Mouse (Mus musculus): ENCODE data around the gene Wnt11. TPM values are rescaled to one million over a fixed set of nuclear protein-coding genes. Genes with fewer than 3 reads are reported as not detected.

Wnt11 gene
- polyA plus RNA-seq, 1 experiment from 2014 or later, result 2.9 TPM

- Histone ChIP-seq H3K4me1 (peaks cover 52% of the 10 kb centered on the region), H3K9me3 (no peaks in the 10 kb centered on the region), H3K36me3 (no peaks in the 10 kb centered on the region), H3K9ac (replicated peaks) (peak overlapping the region; percentile 37; the same call in 1 of the 2 replicates), H3K4me3 (peak overlapping the region; percentile 53), H3K27me3 (peaks cover 99% of the 10 kb centered on the region), H3K27ac (replicated peaks) (no peak overlapping the region), H3K4me2 (replicated peaks) (peak overlapping the region; percentile 98)
- WGBS, result 1% methylated on average over 46 of the region's 46 CpGs
- ATAC-seq (ENCODE audit: low FRiP score, low read depth), result no peak
These were observed 868 bp downstream of the Wnt11 start for GRCm38 (mm10) chr7:98835519-98836441.

DNA sequence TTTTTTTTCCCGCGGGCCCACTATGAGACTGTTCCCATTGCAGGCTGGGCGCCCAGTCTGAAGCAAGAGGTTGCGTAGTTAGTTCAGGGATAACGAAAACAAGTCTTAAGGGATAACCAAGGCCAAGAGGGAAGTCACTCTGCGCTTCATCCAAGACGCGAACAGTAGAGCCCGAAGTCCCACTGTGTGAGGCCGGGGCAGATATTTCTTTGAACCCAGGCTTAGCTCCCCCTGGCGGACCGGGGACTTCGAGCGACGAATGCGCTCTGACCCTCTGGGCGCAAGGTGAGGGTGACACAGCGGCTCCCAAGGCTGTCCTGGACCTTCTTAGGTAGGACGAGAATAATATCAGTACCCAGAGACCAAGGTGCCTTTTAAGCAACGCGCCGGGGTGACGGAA is 1.7 kb downstream of the Wnt11 start:
- WGBS, result 2% methylated on average over 23 of the region's 23 CpGs
- peaks cover 52% of the 10 kb centered on the region for H3K4me1 ChIP-seq
- H3K4me2 ChIP-seq (replicated peaks), result peak overlapping the region; percentile 98
- H3K36me3 ChIP-seq, result no peaks in the 10 kb centered on the region
- no peak for ATAC-seq (ENCODE audit: low FRiP score, low read depth)
- no peaks in the 10 kb centered on the region for H3K9me3 ChIP-seq
- peaks cover 99% of the 10 kb centered on the region for H3K27me3 ChIP-seq
- no peak overlapping the region for H3K27ac ChIP-seq (replicated peaks)
- no peak overlapping the region for H3K9ac ChIP-seq (replicated peaks)
- no peak overlapping the region; the same call in 1 of the 2 replicates for H3K4me3 ChIP-seq

DNA sequence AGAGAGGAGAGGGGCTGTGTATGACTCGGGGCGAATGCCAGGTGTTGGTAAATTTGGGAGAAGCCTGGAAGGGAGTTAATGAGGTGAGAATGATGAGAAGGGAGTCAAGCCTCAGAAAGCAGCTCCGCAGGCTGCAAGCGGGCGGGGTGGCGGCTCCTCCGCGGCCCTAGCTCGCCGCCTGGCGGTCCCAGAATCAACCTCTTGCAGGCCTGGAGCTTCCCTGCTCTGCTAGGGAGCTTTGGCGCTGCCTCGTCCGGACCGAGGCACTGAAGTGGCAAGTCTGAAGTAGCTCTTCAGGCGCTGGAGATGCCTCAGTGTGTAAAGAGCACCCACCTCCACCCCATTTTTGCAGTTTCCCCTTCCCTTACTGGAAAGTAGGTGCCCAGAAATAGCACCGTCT is 3.0 kb downstream of the Wnt11 start:
- no peak overlapping the region for H3K9ac ChIP-seq (replicated peaks)
- no peaks in the 10 kb centered on the region for H3K36me3 ChIP-seq
- H3K4me2 ChIP-seq (replicated peaks), result peak overlapping the region; percentile 89
- H3K4me3 ChIP-seq, result peak overlapping the region; percentile 52
- H3K27me3 ChIP-seq, result peaks cover 99% of the 10 kb centered on the region
- no peak overlapping the region for H3K27ac ChIP-seq (replicated peaks)
- under 1% methylated on average over 17 of the region's 17 CpGs for WGBS
- ATAC-seq (ENCODE audit: low FRiP score, low read depth), result peak; percentile 63; the same call in 1 of the 2 replicates
- peaks cover 52% of the 10 kb centered on the region for H3K4me1 ChIP-seq
- H3K9me3 ChIP-seq, result no peaks in the 10 kb centered on the region

DNA sequence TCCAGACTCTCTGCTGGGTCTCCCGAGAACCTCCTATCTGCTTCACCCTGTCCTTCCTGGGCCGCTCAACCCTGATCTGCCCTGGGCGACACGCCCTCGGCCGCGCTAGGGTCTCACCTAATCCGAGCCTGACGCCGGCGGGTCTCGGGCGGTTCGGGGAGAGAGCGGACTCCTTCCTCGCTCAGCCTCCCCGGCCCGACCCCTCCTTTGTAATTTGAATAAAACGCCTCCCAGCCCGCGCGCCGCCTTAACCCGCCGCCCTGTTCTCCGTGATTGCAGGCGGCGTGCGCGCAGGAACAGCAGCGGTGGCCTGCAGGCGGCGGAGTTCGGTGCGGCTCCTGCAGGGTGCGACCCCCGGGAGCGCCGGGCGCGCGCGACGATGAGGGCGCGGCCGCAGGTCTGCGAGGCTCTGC is 3.8 kb downstream of the Wnt11 start:
- peak; percentile 51 for ATAC-seq (ENCODE audit: low FRiP score, low read depth)
- peak overlapping the region; percentile 52 for H3K4me3 ChIP-seq
- no peak overlapping the region for H3K27ac ChIP-seq (replicated peaks)
- no peaks in the 10 kb centered on the region for H3K9me3 ChIP-seq
- H3K4me1 ChIP-seq, result peaks cover 59% of the 10 kb centered on the region
- peaks cover 97% of the 10 kb centered on the region for H3K27me3 ChIP-seq
- H3K36me3 ChIP-seq, result no peaks in the 10 kb centered on the region
- peak overlapping the region; percentile 56 for H3K9ac ChIP-seq (replicated peaks)
- H3K4me2 ChIP-seq (replicated peaks), result peak overlapping the region; percentile 89
- under 1% methylated on average over 48 of the region's 48 CpGs for WGBS

- peaks cover 61% of the 10 kb centered on the region for H3K4me1 ChIP-seq
- H3K4me3 ChIP-seq, result peak overlapping the region; percentile 52
- no peak overlapping the region for H3K27ac ChIP-seq (replicated peaks)
- H3K9ac ChIP-seq (replicated peaks), result peak overlapping the region; percentile 56; the same call in 1 of the 2 replicates
- WGBS, result under 1% methylated on average over 12 of the region's 12 CpGs
- H3K9me3 ChIP-seq, result no peaks in the 10 kb centered on the region
- H3K4me2 ChIP-seq (replicated peaks), result peak overlapping the region; percentile 89
- no peak for ATAC-seq (ENCODE audit: low FRiP score, low read depth)
- peaks cover 92% of the 10 kb centered on the region for H3K27me3 ChIP-seq
- H3K36me3 ChIP-seq, result no peaks in the 10 kb centered on the region
These were observed 4.4 kb downstream of the Wnt11 start for GRCm38 (mm10) chr7:98839312-98839711.

DNA sequence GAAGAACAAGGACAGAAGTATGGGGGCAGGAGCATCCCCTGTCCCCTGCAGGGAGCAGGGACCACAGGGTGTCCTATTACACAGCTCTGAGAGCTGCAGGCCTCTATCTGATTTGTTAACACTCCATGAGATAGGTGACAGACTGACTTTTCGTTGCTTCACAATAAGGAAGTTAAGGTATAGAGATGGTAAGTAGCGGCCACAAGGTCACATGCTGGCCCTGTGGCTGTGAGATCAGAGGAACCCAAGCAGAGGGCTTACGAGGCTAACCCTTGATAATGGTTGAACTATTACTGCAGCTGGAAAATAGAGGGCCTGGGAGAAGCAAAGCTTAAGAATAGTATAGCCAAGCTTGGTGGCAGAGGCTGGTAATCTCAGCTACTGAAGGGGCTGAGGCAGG is 5.9 kb downstream of the Wnt11 start:
- no peak for ATAC-seq (ENCODE audit: low FRiP score, low read depth)
- no peaks in the 10 kb centered on the region for H3K36me3 ChIP-seq
- H3K4me2 ChIP-seq (replicated peaks), result no peak overlapping the region
- no peak overlapping the region for H3K27ac ChIP-seq (replicated peaks)
- H3K9ac ChIP-seq (replicated peaks), result no peak overlapping the region
- H3K27me3 ChIP-seq, result peaks cover 78% of the 10 kb centered on the region
- H3K4me1 ChIP-seq, result peaks cover 47% of the 10 kb centered on the region
- 30% methylated on average over 3 of the region's 3 CpGs for WGBS
- no peaks in the 10 kb centered on the region for H3K9me3 ChIP-seq
- no peak overlapping the region for H3K4me3 ChIP-seq

DNA sequence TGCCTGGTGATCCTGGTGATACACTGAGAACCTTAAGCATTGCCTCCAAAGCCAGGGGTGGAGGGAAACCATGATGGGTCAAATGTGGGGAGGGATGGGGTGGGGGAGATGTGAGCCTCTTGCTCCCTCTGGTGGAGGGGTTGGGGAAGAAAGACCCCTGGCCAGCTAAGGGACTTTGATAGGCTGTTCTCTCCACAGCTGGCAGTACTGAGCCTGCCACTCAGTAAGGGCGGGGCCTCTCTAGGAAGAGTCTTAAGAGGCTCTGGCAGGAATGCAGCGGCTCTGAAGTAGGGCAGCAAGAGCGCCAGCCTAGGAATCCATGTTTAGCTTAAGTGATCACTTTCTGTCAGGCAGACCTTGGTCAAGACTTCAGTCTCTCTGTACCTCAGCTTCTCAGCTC is 6.9 kb downstream of the Wnt11 start:
- peaks cover 37% of the 10 kb centered on the region for H3K4me1 ChIP-seq
- no peaks in the 10 kb centered on the region for H3K9me3 ChIP-seq
- H3K4me3 ChIP-seq, result no peak overlapping the region
- no peak overlapping the region for H3K27ac ChIP-seq (replicated peaks)
- no peaks in the 10 kb centered on the region for H3K36me3 ChIP-seq
- peaks cover 73% of the 10 kb centered on the region for H3K27me3 ChIP-seq
- H3K4me2 ChIP-seq (replicated peaks), result no peak overlapping the region
- WGBS, result 39% methylated on average over 3 of the region's 3 CpGs
- no peak overlapping the region for H3K9ac ChIP-seq (replicated peaks)
- ATAC-seq (ENCODE audit: low FRiP score, low read depth), result no peak

DNA sequence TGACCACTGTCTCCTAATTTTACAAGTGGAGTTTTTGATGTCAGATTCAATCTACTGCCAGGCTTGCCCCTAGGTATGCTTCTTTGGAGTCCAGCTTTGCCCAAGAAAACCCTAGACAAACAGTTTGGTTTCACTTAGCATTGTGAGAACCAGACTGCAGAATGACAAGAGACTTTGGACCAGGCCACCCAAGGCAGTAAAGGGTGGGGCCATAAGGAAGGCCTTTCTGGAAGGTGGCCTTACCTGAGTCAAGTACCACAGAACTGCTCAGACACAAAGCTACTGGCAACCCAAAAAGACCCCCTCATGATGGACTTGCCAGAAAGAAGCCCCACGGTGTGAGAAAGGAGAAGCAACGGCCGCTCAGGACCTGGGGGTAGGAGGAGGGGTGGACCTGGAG is 8.1 kb downstream of the Wnt11 start:
- Histone ChIP-seq H3K9me3 (no peaks in the 10 kb centered on the region), H3K4me3 (no peak overlapping the region), H3K4me1 (peaks cover 27% of the 10 kb centered on the region), H3K9ac (replicated peaks) (no peak overlapping the region), H3K36me3 (no peaks in the 10 kb centered on the region), H3K4me2 (replicated peaks) (no peak overlapping the region), H3K27me3 (peaks cover 66% of the 10 kb centered on the region), H3K27ac (replicated peaks) (no peak overlapping the region)
- no peak for ATAC-seq (ENCODE audit: low FRiP score, low read depth)
- 90% methylated on average over 3 of the region's 3 CpGs for WGBS

- Histone ChIP-seq H3K27ac (replicated peaks) (no peak overlapping the region), H3K4me3 (no peak overlapping the region), H3K9me3 (no peaks in the 10 kb centered on the region), H3K36me3 (no peaks in the 10 kb centered on the region), H3K27me3 (peaks cover 64% of the 10 kb centered on the region), H3K4me2 (replicated peaks) (no peak overlapping the region), H3K9ac (replicated peaks) (no peak overlapping the region), H3K4me1 (peaks cover 20% of the 10 kb centered on the region)
- 26% methylated on average over 7 of the region's 7 CpGs for WGBS
- ATAC-seq (ENCODE audit: low FRiP score, low read depth), result peak; percentile 35; the same call in 1 of the 2 replicates
These were observed 8.7 kb downstream of the Wnt11 start for GRCm38 (mm10) chr7:98843649-98844048.

DNA sequence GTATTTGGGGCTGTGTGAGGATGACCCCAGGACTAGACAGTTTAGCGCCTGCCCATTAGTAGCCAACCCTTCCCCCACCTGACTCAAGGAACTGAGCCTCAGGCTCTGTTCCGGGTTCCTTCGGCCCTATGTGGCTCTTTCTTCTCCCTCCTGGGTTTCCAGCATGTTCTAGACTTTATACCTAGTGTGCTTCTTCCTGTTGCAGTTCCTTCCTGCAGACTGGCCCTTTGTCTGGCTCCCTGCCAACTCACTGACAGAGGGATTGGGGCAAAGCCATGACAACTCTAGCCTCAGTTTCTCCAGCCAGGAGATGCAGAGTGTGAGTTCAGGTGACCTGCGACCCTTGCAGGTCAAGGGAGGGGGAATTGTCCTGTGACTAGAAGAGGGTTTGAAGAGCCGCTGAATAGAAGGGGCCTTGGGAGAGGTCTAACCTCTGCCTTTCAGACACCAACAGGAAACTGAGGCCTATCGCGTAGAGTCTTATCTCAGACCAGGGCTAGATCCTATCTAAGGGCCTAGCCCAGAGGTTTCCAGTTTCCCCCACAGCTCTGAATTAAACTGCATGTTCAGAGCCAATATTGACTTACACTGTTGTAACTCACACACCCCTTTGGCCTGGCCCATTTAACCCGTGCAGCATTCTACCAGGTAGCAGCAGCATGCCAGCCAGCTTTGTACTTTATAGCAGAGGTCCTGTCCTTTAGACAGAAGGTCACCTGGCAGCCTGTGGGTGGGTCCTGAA is 14.2 kb downstream of the Wnt11 start:
- Histone ChIP-seq H3K9me3 (no peaks in the 10 kb centered on the region), H3K4me2 (replicated peaks) (no peak overlapping the region), H3K4me1 (no peaks in the 10 kb centered on the region), H3K4me3 (no peak overlapping the region), H3K9ac (replicated peaks) (no peak overlapping the region), H3K27ac (replicated peaks) (no peak overlapping the region), H3K27me3 (peaks cover 28% of the 10 kb centered on the region), H3K36me3 (no peaks in the 10 kb centered on the region)
- no peak for ATAC-seq (ENCODE audit: low FRiP score, low read depth)
- 85% methylated on average over 8 of the region's 8 CpGs for WGBS

GRCm38 (mm10) chr7:98850388-98850787 is 15.5 kb downstream of the Wnt11 start:
- Histone ChIP-seq H3K4me1 (no peaks in the 10 kb centered on the region), H3K4me3 (no peak overlapping the region), H3K9me3 (no peaks in the 10 kb centered on the region), H3K9ac (replicated peaks) (no peak overlapping the region), H3K36me3 (no peaks in the 10 kb centered on the region), H3K27ac (replicated peaks) (no peak overlapping the region), H3K4me2 (replicated peaks) (no peak overlapping the region), H3K27me3 (peaks cover 28% of the 10 kb centered on the region)
- 80% methylated on average over 5 of the region's 5 CpGs for WGBS
- ATAC-seq (ENCODE audit: low FRiP score, low read depth), result no peak

- no peak overlapping the region for H3K4me2 ChIP-seq (replicated peaks)
- no peak overlapping the region for H3K9ac ChIP-seq (replicated peaks)
- H3K4me1 ChIP-seq, result peaks cover 3% of the 10 kb centered on the region; the same call in 1 of the 2 replicates
- no peaks in the 10 kb centered on the region for H3K9me3 ChIP-seq
- no peak overlapping the region for H3K4me3 ChIP-seq
- WGBS, result 77% methylated on average over 9 of the region's 9 CpGs
- H3K27ac ChIP-seq (replicated peaks), result no peak overlapping the region
- peaks cover 25% of the 10 kb centered on the region for H3K27me3 ChIP-seq
- no peak for ATAC-seq (ENCODE audit: low FRiP score, low read depth)
- H3K36me3 ChIP-seq, result no peaks in the 10 kb centered on the region
These were observed 16.3 kb downstream of the Wnt11 start for GRCm38 (mm10) chr7:98851220-98851619.

Measured in midbrain, embryonic 12.5 days (tissue).